Mouse (Mus musculus) ES-E14 (cell line): ENCODE data around the gene Hrh3.

Source experiments
- CHD2 ChIP-seq: IDR thresholded peaks from 2 replicates; pipeline ENCODE4 v1.6.1; 2014; ENCODE audit warnings: mild to moderate bottlenecking, low read depth, low read length, inconsistent platforms
- HCFC1 ChIP-seq: IDR thresholded peaks from 2 replicates; pipeline ENCODE4 v1.6.1; 2012; ENCODE audit warnings: low read length, inconsistent platforms, borderline replicate concordance; ENCODE audit not compliant: insufficient read depth
- MAFK ChIP-seq: IDR thresholded peaks from 2 replicates; pipeline ENCODE4 v1.6.1; 2014; ENCODE audit warnings: mild to moderate bottlenecking, low read depth, low read length, inconsistent platforms; ENCODE audit not compliant: insufficient read depth
- ZC3H11A ChIP-seq: IDR thresholded peaks from 2 replicates; pipeline ENCODE4 v1.6.1; 2012; ENCODE audit warnings: low read depth, mild to moderate bottlenecking, inconsistent platforms, low read length, borderline replicate concordance
- ZNF384 ChIP-seq: IDR thresholded peaks from 2 replicates; pipeline ENCODE4 v1.6.1; 2012; ENCODE audit warnings: low read depth, low read length, inconsistent platforms

GRCm38 (mm10) chr2:180063338-180064131 is 40.8 kb downstream of the Hrh3 start:
- TF ChIP-seq ZC3H11A (no peak), HCFC1 (no peak), ZNF384 (no peak), MAFK (no peak), CHD2 (no peak)
